ENCODE assay signal across 7 mouse cellular contexts in the genomic region with DNA sequence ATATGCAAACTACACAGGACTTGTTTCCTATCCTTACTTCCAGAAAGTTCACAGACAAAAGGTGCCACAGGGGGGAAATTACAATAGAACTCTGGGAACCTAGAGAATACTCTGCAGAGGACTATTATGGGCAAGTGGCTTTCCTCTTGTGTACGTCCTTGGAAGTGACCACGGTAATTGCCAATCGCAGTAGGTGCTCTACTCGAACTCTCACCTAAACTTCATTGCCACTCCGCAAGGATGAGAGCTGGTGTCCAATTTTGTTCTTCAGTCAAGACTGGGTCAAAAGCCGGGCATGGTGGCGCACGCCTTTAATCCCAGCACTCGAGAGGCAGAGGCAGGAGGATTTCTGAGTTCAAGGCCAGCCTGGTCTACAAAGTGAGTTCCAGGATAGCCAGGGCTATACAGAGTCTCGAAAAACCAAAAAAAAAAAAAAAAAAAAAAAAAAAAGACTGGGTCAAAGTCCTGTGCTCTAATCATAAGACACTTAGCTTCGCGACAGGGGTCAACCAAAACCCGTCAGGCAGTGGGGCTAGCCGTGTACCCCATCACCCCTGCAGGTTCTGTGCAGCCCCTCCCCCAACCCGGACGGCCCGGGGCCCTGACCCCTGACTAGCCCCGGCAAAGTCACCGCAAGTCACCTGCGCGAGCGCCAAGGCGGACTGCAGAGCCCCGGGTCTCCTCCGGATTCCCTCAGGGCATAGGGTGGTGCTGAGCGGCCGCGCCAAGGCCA.
A peak's percentile ranks its signal among the peaks of the same experiment; 100 is the strongest.
DNase-seq lines count a peak whose midpoint lies in the region.

No protein-coding gene starts in this region.

- DNase-seq in R1 (ENCODE audit: low read depth, low spot score) (peak; percentile 53), liver (peak; percentile 58)
- peak; percentile 80 for DNase-seq in embryo, embryonic 9.5 days (ENCODE audit: extremely low spot score)
- DNase-seq in forelimb bud, embryonic 11.5 days (ENCODE audit: low read depth, low spot score) = peak; percentile 32
- DNase-seq in induced T-regulatory cell, adult 2 months (ENCODE audit: low read depth) = peak; percentile 53
- DNase-seq in mesoderm, embryonic 11.5 days (ENCODE audit: low read depth, low spot score) = peak; percentile 29
- DNase-seq in retina, postnatal 1 day = peak; percentile 62

Comparison
In these comparisons a context has a peak if more than half of its experiments do, and no peak if none do; other contexts are left out.
1. Peak in every context shown above with its lines: DNase-seq.
2. DNase-seq: peak in every context shown above with its lines; median percentile 80 in embryo, embryonic 9.5 days; 62 in retina, postnatal 1 day; 58 in liver; 53 in R1; 53 in induced T-regulatory cell, adult 2 months; 32 in forelimb bud, embryonic 11.5 days; 29 in mesoderm, embryonic 11.5 days.